Mouse (Mus musculus) small intestine, adult 2 months (tissue): ENCODE results near the gene Rapgef4.

ENCODE experiments used
- CTCF ChIP-seq: fragments of 200-500 bp; IDR thresholded peaks from 2 replicates; pipeline ENCODE4 v1.5.1; 2012; ENCODE audit warnings: low read depth, mild to moderate bottlenecking, control low read depth, inconsistent platforms, low read length, moderate library complexity, mixed read lengths; ENCODE audit not compliant: insufficient replicate concordance, insufficient read length; ENCODE audit errors: extremely low read depth
- POLR2A ChIP-seq: fragments of 200-500 bp; IDR thresholded peaks from 2 replicates; pipeline ENCODE4 v1.6.1; 2012; ENCODE audit warnings: low read depth, mild to moderate bottlenecking, control low read depth, inconsistent platforms, low read length, moderate library complexity

- no peak for TF ChIP-seq POLR2A
- no peak for TF ChIP-seq CTCF
Measured at GRCm38 (mm10) chr2:72173010-72173409, 192.0 kb downstream of the Rapgef4 start.
